Mouse (Mus musculus) cerebellum, adult 2 months (tissue): ENCODE data around the gene Nedd1.

Source experiments
- CTCF ChIP-seq: fragments of 200-500 bp; IDR thresholded peaks from 2 replicates; pipeline ENCODE4 v1.5.1; 2011; ENCODE audit warnings: low read depth, mild to moderate bottlenecking, control low read depth, low read length, moderate library complexity, borderline replicate concordance; ENCODE audit not compliant: insufficient read depth
- POLR2A ChIP-seq: fragments of 200-500 bp; IDR thresholded peaks from 2 replicates; pipeline ENCODE4 v1.6.1; 2011; ENCODE audit warnings: low read length, control low read depth, borderline replicate concordance; ENCODE audit not compliant: insufficient read depth

GRCm38 (mm10) chr10:92675056-92675455 lies 47.2 kb downstream of the Nedd1 start:
- TF ChIP-seq CTCF (no peak), POLR2A (no peak)
